Mouse (Mus musculus): ENCODE measurements around the gene Try4.
"Not testable (repeated sequence)": the region's sequence is repeated elsewhere in the genome, so short reads cannot be mapped to it uniquely, and the experiment has no call there.

The Try4 gene

GRCm38 (mm10) chr6:41301969-41302368 lies at the start of gene Try4:
TSS of gene Try4 (plus strand) at chr6:41302269.
- DNase-seq, result no peak

- not testable (repeated sequence) for DNase-seq
These were observed 48.8 kb upstream of the Try4 start for GRCm38 (mm10) chr6:41253314-41253713.

DNA sequence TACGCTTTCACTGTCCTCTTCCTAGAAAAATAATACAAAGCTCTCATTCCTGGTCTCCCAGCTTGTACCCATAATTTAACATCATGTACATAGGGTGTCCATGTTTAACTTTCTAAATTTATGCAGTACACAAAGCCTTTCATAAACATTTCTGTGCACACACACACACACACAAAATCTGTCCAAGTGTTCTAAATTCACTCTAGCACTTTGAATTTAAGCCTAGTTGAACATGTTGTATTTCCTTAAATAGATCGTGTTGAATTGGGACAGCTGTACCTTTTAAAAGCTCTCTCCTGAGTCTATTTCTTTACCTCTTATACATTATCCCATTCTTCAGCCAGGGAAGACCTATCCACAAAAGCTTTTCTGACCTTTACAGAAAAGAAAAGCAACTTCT lies 45.6 kb upstream of the Try4 start:
- DNase-seq, result no peak

- no peak for DNase-seq
These were observed 44.6 kb upstream of the Try4 start for GRCm38 (mm10) chr6:41257432-41257831.

GRCm38 (mm10) chr6:41262796-41263195 lies 39.3 kb upstream of the Try4 start:
- peak; percentile 6 for DNase-seq

GRCm38 (mm10) chr6:41266140-41266539 lies 35.9 kb upstream of the Try4 start:
- DNase-seq, result no peak

- no peak for DNase-seq
These were observed 3.8 kb upstream of the Try4 start for GRCm38 (mm10) chr6:41298255-41298654.

- DNase-seq, result not testable (repeated sequence)
These were observed 14.7 kb downstream of the Try4 start, which contains the start of gene Try5 for GRCm38 (mm10) chr6:41316741-41317140. TSS of gene Try5 (minus strand) at chr6:41316841.

- no peak for DNase-seq
These were observed 51.9 kb downstream of the Try4 start, which contains the start of gene Try10 for GRCm38 (mm10) chr6:41353932-41354331. TSS of gene Try10 (plus strand) at chr6:41354105.
